Mouse (Mus musculus): Measurements from ENCODE around the gene Sorbs1.

The Sorbs1 gene

DNA sequence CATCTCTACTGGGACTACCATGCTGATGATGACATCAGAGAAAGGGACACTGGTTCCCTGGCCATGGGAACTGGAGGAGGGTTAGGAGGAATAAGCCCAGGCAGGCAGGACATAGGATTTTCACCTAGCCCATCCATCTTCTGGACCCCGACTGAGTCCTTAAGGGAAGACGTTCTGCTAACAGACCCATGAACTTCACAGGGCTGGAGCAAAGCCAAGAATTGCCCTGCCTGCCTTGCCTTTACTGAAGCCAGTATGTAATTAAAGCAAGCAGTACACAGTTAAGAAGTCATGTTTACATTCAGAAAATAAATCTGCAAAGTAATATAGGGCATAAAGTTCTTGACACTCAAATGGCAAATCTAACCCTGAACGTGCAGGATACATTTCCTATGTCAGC, 132.9 kb downstream of the Sorbs1 start:
- ChIA-PET POLR2A (no interaction called here), CTCF (interaction anchor here in 2 of 4 experiments (0.7 to 1.0 kb wide), 2 partner anchors 11 to 24 kb away, joined by 3 to 4 read pairs (median 4); no protein-coding TSS in a partner anchor)

GRCm38 (mm10) chr19:40380005-40380404, 133.6 kb downstream of the Sorbs1 start:
- ChIA-PET CTCF (interaction anchor here in 2 of 4 experiments (0.7 to 1.0 kb wide), 2 partner anchors 11 to 25 kb away, joined by 3 to 4 read pairs (median 4); no protein-coding TSS in a partner anchor), POLR2A (no interaction called here)

GRCm38 (mm10) chr19:40379081-40379480, 134.5 kb downstream of the Sorbs1 start:
- ChIA-PET CTCF (interaction anchor here in 1 of 4 experiments (0.9 to 1.5 kb wide), 2 partner anchors 13 to 33 kb away, joined by 4 read pairs; no protein-coding TSS in a partner anchor), POLR2A (interaction anchor here in 1 of 4 experiments (1.3 kb wide), 1 partner anchor 108 kb away, joined by 4 read pairs; the partner anchor contains the start of gene Pdlim1)

GRCm38 (mm10) chr19:40377632-40378031, 135.9 kb downstream of the Sorbs1 start:
- POLR2A ChIA-PET = interaction anchor here in 1 of 4 experiments (0.5 kb wide), 1 partner anchor 463 kb away, joined by 3 read pairs; no protein-coding TSS in a partner anchor
- CTCF ChIA-PET = interaction anchor here in 2 of 4 experiments (0.8 to 1.4 kb wide), 2 partner anchors 14 kb away, joined by 3 to 4 read pairs; no protein-coding TSS in a partner anchor

GRCm38 (mm10) chr19:40376566-40377281, 136.9 kb downstream of the Sorbs1 start:
- ChIA-PET CTCF (no interaction called here), POLR2A (no interaction called here)

DNA sequence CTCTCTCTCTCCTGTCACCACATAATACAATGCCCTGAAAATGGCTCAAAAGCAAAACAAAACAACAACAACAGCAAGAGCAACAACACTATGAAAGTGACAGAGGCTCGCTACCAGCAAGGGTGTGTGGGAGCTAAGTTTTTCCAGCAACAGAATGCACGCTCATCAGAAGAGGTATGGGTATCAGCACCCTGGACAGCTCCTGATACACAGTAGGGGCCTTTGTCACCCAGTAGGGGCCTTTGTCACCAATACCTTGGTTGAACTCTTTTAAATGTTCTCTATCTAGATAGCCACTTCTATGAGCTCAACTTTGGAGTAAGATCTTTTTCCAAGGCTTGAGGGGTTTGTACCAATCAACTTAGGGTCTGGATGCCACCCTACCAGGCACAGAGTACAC, 138.9 kb downstream of the Sorbs1 start:
- CTCF ChIA-PET = interaction anchor here (0.6 to 2.0 kb wide), 8 partner anchors 8 to 91 kb away, joined by 3 to 9 read pairs (median 4); no protein-coding TSS in a partner anchor
- POLR2A ChIA-PET = interaction anchor here in 2 of 4 experiments (1.0 to 1.8 kb wide), 3 partner anchors 9 to 18 kb away, joined by 5 read pairs; no protein-coding TSS in a partner anchor

DNA sequence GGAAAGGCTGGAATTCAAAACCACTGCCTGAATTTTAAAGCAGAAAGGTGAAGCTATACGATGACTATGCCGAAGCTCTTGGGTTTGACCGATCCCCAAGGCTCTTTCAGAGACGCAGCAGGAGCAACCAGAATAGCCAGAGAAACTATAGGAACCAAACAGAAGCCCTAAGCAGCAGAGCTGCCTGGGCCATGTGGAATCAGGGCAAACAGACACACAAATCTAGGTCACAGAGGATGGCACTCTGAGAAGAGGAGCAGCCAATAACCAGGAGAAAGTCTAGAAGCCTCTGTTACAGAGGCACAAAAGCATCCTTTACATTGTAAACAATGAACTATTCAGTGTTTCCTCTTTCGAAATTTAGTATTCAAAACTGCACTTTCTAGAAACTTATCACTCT, 140.9 kb downstream of the Sorbs1 start:
- CTCF ChIA-PET = interaction anchor here in 1 of 4 experiments (1.2 kb wide), 1 partner anchor 19 kb away, joined by 3 read pairs; no protein-coding TSS in a partner anchor
- POLR2A ChIA-PET = no interaction called here

DNA sequence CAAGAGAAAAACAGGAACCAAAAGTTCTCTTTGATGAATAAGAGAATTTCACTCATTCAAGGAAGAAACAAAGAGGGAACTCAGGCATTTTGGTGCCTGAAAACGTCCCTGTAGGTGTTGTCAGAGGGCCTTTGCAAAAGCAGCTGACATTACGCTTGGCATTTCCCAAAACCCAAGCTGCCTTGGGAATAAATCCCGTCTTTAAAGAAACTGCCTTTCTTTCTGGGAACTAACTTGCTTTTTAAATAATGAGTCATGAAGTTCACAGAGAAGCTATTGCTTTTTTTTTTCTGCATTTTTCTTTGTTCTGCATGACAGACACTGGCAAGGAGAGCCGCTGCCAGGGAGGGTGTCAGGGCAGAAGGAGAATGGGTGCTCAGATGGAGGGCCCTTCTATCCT, 141.7 kb downstream of the Sorbs1 start:
- CTCF ChIA-PET = interaction anchor here in 1 of 4 experiments (1.2 kb wide), 1 partner anchor 20 kb away, joined by 3 read pairs; no protein-coding TSS in a partner anchor
- POLR2A ChIA-PET = no interaction called here

DNA sequence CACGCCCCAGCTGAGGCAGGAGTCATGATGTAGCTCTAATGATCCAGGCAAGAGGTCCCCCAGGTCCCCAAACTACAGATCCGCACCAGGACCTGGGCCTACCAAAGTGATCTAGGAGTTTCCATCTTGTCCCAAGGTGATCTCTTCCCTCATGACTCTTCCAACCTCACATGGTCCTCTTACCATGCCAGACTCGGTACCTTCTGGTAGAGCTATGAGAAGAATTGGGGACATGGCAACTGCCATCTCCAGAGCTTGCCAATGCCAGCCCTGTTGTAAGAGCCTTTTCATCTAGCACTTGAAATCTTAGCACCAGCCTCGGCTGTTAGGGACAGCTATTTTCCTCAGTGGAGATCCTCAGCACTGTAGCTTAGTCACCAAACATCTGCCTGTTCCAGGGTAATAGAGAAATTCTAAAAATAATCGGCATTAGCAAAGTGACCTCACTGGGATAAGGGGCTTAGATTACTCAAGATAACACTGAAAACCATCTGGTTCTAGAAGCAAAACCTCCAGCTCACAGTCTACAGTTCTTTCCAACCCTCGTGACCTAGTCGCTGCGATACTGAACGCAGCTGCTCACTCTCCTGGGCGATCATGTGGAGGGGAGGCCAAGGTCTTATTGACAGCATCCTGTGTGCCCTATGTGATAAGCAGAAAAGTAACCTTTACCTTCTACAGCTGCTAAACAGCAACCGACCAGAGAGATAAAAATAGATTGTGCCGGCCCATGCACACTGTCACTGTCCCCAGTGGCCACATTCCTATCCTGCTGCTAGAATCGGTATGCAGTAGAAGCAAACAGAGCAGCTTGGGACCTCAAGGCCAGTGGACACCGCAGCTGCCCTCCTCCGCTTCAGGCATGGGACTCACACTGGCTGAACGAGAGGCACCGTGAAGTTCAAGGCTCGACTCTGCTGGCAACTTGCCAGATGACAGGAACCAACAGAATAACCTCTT, 143.4 kb downstream of the Sorbs1 start:
- ChIA-PET CTCF (interaction anchor here in 3 of 4 experiments (1.0 to 1.5 kb wide), 3 partner anchors 21 to 24 kb away, joined by 3 to 7 read pairs (median 5); no protein-coding TSS in a partner anchor), POLR2A (interaction anchor here in 1 of 4 experiments (0.6 kb wide), 1 partner anchor 25 kb away, joined by 3 read pairs; no protein-coding TSS in a partner anchor)

DNA sequence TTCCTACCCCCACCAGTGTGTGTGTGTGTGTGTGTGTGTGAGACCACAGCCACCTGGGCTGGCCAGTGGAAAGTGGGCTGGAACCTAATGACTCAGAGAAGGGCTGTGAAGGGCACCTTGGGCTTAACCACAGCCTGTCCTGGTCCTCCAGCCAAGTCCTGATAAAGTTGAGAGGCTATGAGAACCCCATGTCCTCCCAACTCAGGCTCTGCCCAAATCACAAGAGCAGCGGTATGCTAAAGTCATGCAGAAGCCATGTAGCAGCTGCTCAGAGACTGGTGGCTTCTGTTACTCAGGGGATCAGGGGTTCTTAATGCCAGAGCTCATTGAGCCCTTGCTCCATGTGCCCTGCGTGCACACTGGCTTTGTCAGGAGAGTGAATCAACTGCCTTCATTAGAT, 145.1 kb downstream of the Sorbs1 start:
- CTCF ChIA-PET = no interaction called here
- POLR2A ChIA-PET = no interaction called here

DNA sequence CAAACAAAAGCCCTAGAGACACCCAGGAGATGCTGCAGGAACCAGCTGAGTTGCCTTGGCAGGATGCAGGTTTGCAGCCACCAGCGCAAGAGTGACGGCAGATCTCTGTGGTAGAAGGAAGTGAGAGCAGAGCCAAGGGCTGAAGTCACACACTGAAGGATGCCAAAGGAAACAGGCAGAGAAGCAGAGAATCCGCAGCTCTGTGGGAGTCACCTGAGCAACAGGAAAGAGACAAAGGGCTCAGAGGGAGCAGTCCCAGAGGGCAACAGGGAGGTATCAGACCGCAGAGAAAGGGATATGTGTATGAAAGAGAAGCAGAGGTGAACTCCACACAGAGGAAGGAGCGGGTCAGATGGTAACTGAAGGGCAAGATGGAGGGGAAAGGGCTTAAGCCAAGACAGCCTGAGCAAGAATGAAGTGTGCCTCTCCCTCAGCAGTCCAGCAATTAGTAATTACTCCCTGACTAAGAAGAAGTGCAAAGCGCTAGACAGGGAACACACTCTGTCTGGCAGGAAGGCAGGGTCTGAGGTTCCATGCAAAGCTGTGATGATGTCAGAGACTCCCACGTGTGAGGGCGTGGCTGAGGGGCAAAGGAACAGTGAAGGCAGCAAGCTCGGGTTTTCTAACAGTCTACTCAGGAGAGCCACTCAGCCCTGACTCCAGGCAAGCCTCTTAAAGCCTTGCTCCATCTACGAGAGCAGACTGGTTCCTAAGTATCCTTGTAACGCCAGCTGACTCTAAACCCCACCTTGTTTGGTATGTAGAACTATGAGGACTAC, 147.2 kb downstream of the Sorbs1 start:
- POLR2A ChIA-PET = interaction anchor here in 2 of 4 experiments (1.0 to 1.7 kb wide), 3 partner anchors 8 to 147 kb away, joined by 3 to 5 read pairs (median 4); partner anchors contain the start of gene Sorbs1 (in 1 of the 2)

GRCm38 (mm10) chr19:40365137-40365536, 148.4 kb downstream of the Sorbs1 start:
- POLR2A ChIA-PET = interaction anchor here in 2 of 4 experiments (0.8 to 1.7 kb wide), 4 partner anchors 8 to 148 kb away, joined by 3 to 5 read pairs (median 4); partner anchors contain the start of gene Sorbs1 (in 1 of the 2)
- CTCF ChIA-PET = interaction anchor here in 3 of 4 experiments (1.4 to 3.2 kb wide), 4 partner anchors 19 to 26 kb away, joined by 4 to 15 read pairs (median 6); no protein-coding TSS in a partner anchor

More for the DNA sequence above, 147.2 kb downstream of the Sorbs1 start:
- CTCF ChIA-PET = interaction anchor here in 3 of 4 experiments (0.7 to 3.2 kb wide), 7 partner anchors 8 to 25 kb away, joined by 3 to 15 read pairs (median 4); no protein-coding TSS in a partner anchor

DNA sequence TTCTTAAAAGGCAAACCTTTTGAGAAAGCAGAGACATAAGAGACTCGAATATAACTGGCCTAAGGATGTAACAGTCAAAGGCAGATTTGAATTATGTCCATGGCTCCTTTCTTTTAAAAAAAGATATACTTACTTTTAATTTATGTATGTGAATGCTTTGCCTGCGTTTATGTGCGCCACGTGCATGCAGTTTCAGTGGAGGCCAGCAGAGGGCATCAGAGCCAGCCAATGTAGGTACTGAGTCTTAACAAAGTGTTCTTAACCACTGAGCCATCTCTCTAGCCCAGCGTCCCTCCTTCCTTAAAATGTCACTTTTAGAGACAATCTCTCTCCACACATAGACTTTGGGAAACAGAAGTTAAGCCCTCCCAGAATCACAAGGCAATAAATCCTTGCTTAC, 150.1 kb downstream of the Sorbs1 start:
- CTCF ChIA-PET = no interaction called here
- POLR2A ChIA-PET = no interaction called here

- POLR2A ChIA-PET = interaction anchor here in 2 of 4 experiments (0.6 to 1.1 kb wide), 3 partner anchors 10 to 493 kb away, joined by 3 to 6 read pairs (median 3); partner anchors contain the start of gene Aldh18a1 (in 1 of the 2)
- CTCF ChIA-PET = interaction anchor here in 2 of 4 experiments (0.6 to 1.0 kb wide), 2 partner anchors 17 to 60 kb away, joined by 4 to 9 read pairs; no protein-coding TSS in a partner anchor
Observed at GRCm38 (mm10) chr19:40362203-40362865, 151.2 kb downstream of the Sorbs1 start.

DNA sequence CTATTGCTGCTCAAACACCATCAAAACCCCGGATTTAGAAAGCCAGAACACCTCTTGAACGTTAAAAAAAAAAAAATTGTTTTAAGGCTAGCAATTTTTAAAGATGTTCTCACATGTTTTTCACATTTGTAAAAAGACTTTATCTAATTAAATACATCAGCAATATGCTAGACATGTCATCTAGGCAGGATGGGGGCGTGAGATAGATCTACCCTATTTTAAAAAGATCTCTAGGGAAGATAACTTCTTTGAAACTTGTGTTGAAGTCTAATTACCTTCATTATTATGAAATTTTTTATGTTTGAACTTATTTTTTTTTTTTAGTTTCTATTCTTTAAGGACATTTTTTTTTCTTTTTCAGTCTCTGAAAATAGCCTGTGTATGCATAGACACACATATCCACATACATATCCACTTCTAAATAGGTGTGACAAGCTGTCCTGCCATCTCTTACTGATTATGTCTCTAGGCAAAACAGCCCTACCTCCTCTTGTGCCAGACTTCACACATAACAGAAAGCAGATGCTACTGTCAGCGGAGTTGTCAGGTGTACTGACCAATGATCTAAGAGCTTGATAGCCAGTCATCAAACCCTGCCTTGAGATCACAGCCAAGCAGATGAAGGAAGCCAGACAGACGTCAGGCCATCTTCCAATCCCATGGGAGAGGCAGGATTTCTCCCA, 153.7 kb downstream of the Sorbs1 start:
- ChIA-PET CTCF (no interaction called here), POLR2A (no interaction called here)
